Mouse (Mus musculus) neural tube, embryonic 11.5 days (tissue): Measurements from ENCODE around the gene Asic2. TPM values are rescaled to one million over a fixed set of nuclear protein-coding genes. Genes with fewer than 3 reads are reported as not detected.

Experiments
- ATAC-seq: fragments of 200-750 bp; cut with Nextera tagmentation; 2 replicates; pipeline ENCODE4 v1.8.0; 2017; ENCODE audit warnings: moderate number of reproducible peaks, mild to moderate bottlenecking, moderate TSS enrichment, moderate library complexity; ENCODE audit not compliant: insufficient read depth, low FRiP score, low TSS enrichment
- DNase-seq: peaks from one replicate; pipeline ENCODE4 v3.0.0-alpha.2; 2015; ENCODE audit warnings: low spot score
- H3K27ac ChIP-seq: fragments of 300-500 bp; sonication (generic); 2 replicates; pipeline ENCODE4 v1.5.1; 2014; ENCODE audit warnings: low read depth, mild to moderate bottlenecking, low read length
- H3K27me3 ChIP-seq: fragments of 300-500 bp; sonication (generic); 2 replicates; pipeline ENCODE4 v1.6.1; 2014; ENCODE audit warnings: mild to moderate bottlenecking, low read length, mixed read lengths; ENCODE audit not compliant: control insufficient read depth, insufficient read depth
- H3K36me3 ChIP-seq: fragments of 300-500 bp; sonication (generic); 2 replicates; pipeline ENCODE4 v1.6.1; 2014; ENCODE audit warnings: mild to moderate bottlenecking, low read length, moderate library complexity, mixed read lengths; ENCODE audit not compliant: control insufficient read depth, insufficient read depth
- H3K4me1 ChIP-seq: fragments of 300-500 bp; sonication (generic); 2 replicates; pipeline ENCODE4 v1.6.1; 2014; ENCODE audit warnings: low read length, mixed read lengths; ENCODE audit not compliant: control insufficient read depth, insufficient read depth
- H3K4me2 ChIP-seq: fragments of 300-500 bp; sonication (generic); 2 replicates; pipeline ENCODE4 v1.6.1; 2014; ENCODE audit warnings: low read depth, mild to moderate bottlenecking, moderate library complexity
- H3K4me3 ChIP-seq: fragments of 300-500 bp; sonication (generic); 2 replicates; pipeline ENCODE4 v1.5.1; 2014; ENCODE audit warnings: low read depth, low read length
- H3K9ac ChIP-seq: fragments of 300-500 bp; sonication (generic); 2 replicates; pipeline ENCODE4 v1.6.1; 2014; ENCODE audit warnings: mild to moderate bottlenecking, low read length
- H3K9me3 ChIP-seq: fragments of 300-500 bp; sonication (generic); 2 replicates; pipeline ENCODE4 v1.6.1; 2016; ENCODE audit warnings: low read length; ENCODE audit not compliant: control insufficient read depth
- WGBS: fragments of 180-500 bp; shearing (Covaris S2); extraction: QIAGEN DNeasy Blood & Tissue Kit; methylation state at CpG from one replicate; pipeline ENCODE4 v1.1.7; 2014; 5-methylcytosine and 5-hydroxymethylcytosine counted together
- polyA plus RNA-seq: library from polyadenylated mRNA; unstranded; fragments of >200 nt; fragmentation: Nextera tagmentation; extraction: Ambion mirVana; gene quantifications from 2 replicates; pipeline ENCODE4 v1.2.1, GENCODE M21; 2014

The Asic2 gene
- polyA plus RNA-seq, 1 experiment from 2014 or later, result 2.5 TPM

GRCm38 (mm10) chr11:82000581-82000980 is 32.3 kb upstream of the Asic2 start:
- ATAC-seq (no peak), DNase-seq (no peak)
- Histone ChIP-seq H3K4me2 (no peak overlapping the region), H3K9me3 (no peaks in the 10 kb centered on the region), H3K9ac (no peak overlapping the region), H3K36me3 (no peaks in the 10 kb centered on the region), H3K4me1 (no peaks in the 10 kb centered on the region), H3K27me3 (no peaks in the 10 kb centered on the region), H3K27ac (no peak overlapping the region), H3K4me3 (no peak overlapping the region)
- 57% methylated on average over 5 of the region's 5 CpGs for WGBS

DNA sequence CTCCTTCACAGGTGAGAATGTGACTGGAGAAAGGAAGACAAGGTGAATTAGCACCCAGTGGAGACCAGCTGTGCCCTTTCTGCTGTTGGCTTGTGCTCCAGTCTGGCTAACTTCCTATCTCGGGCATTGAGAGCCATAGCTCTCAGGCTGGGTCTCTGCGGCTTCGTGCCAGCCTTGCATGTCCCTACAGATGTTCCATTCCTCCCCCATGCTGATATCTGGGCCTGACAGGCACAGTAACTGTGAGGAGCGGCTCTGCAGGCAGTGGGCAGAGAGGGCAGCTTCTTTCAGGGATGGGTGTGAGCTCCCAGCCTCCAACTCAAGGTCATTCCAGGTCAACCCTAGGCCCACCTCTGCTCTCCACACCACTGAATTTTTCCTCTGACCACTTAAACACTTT is 31.2 kb upstream of the Asic2 start:
- H3K4me1 ChIP-seq, result no peaks in the 10 kb centered on the region
- no peaks in the 10 kb centered on the region for H3K27me3 ChIP-seq
- H3K4me2 ChIP-seq, result no peak overlapping the region
- H3K27ac ChIP-seq, result no peak overlapping the region
- DNase-seq (no peak), ATAC-seq (no peak)
- no peak overlapping the region for H3K4me3 ChIP-seq
- H3K9me3 ChIP-seq, result no peaks in the 10 kb centered on the region
- no peaks in the 10 kb centered on the region for H3K36me3 ChIP-seq
- WGBS, result 90% methylated on average over 4 of the region's 4 CpGs
- no peak overlapping the region for H3K9ac ChIP-seq

- Histone ChIP-seq H3K36me3 (no peaks in the 10 kb centered on the region), H3K4me3 (no peak overlapping the region), H3K4me1 (no peaks in the 10 kb centered on the region), H3K27ac (no peak overlapping the region), H3K4me2 (no peak overlapping the region), H3K27me3 (no peaks in the 10 kb centered on the region), H3K9me3 (no peaks in the 10 kb centered on the region), H3K9ac (no peak overlapping the region)
- WGBS, result 94% methylated on average over 3 of the region's 3 CpGs
- no peak for ATAC-seq
- no peak for DNase-seq
These were observed 30.4 kb upstream of the Asic2 start for GRCm38 (mm10) chr11:81998646-81999045.

- H3K27ac ChIP-seq, result no peak overlapping the region
- DNase-seq (no peak), ATAC-seq (no peak)
- H3K4me2 ChIP-seq, result no peak overlapping the region
- no peaks in the 10 kb centered on the region for H3K9me3 ChIP-seq
- no peaks in the 10 kb centered on the region for H3K27me3 ChIP-seq
- no peaks in the 10 kb centered on the region for H3K4me1 ChIP-seq
- H3K4me3 ChIP-seq, result no peak overlapping the region
- H3K36me3 ChIP-seq, result no peaks in the 10 kb centered on the region
- no peak overlapping the region for H3K9ac ChIP-seq
- 84% methylated on average over 5 of the region's 5 CpGs for WGBS
These were observed 28.8 kb upstream of the Asic2 start for GRCm38 (mm10) chr11:81997085-81997484.

GRCm38 (mm10) chr11:81996172-81996841 is 28.1 kb upstream of the Asic2 start:
- WGBS, result 64% methylated on average over 10 of the region's 10 CpGs
- H3K27me3 ChIP-seq, result no peaks in the 10 kb centered on the region
- no peak overlapping the region for H3K4me2 ChIP-seq
- H3K27ac ChIP-seq, result no peak overlapping the region
- no peak overlapping the region for H3K9ac ChIP-seq
- no peaks in the 10 kb centered on the region for H3K4me1 ChIP-seq
- no peaks in the 10 kb centered on the region for H3K36me3 ChIP-seq
- ATAC-seq (no peak), DNase-seq (peak; percentile 86)
- no peaks in the 10 kb centered on the region for H3K9me3 ChIP-seq
- no peak overlapping the region for H3K4me3 ChIP-seq

GRCm38 (mm10) chr11:81983146-81983545 is 14.9 kb upstream of the Asic2 start:
- H3K36me3 ChIP-seq, result no peaks in the 10 kb centered on the region
- ATAC-seq, result no peak
- no peaks in the 10 kb centered on the region for H3K4me1 ChIP-seq
- H3K27ac ChIP-seq, result no peak overlapping the region
- H3K4me3 ChIP-seq, result no peak overlapping the region
- no peaks in the 10 kb centered on the region for H3K27me3 ChIP-seq
- DNase-seq, result peak; percentile 49
- no peak overlapping the region for H3K9ac ChIP-seq
- 37% methylated on average over 5 of the region's 5 CpGs for WGBS
- no peaks in the 10 kb centered on the region for H3K9me3 ChIP-seq
- H3K4me2 ChIP-seq, result no peak overlapping the region

DNA sequence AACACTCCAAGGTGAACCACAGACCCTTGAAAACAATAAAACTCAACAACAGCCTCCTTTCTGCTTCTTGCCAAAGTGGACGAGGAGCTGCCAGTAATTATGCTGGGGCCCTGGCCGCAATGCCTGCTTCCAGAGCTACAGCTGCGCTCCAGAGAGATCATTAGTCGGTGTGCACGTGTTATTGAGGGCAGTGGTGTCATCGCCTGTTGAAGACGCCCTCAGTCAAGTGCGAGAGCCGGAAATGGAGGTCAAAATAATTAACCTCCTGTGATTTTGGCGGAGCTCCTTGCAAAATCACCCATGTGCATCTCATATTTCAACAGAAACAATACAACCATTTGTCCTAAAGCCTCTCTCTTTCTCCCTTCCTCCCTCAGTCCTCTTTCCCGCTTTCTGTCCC is 13.9 kb upstream of the Asic2 start:
- Histone ChIP-seq H3K27ac (no peak overlapping the region), H3K4me1 (no peaks in the 10 kb centered on the region), H3K4me3 (no peak overlapping the region), H3K4me2 (no peak overlapping the region), H3K9ac (no peak overlapping the region), H3K36me3 (no peaks in the 10 kb centered on the region), H3K27me3 (no peaks in the 10 kb centered on the region), H3K9me3 (no peaks in the 10 kb centered on the region)
- ATAC-seq (no peak), DNase-seq (peak; percentile 45)
- WGBS, result 33% methylated on average over 11 of the region's 11 CpGs

DNA sequence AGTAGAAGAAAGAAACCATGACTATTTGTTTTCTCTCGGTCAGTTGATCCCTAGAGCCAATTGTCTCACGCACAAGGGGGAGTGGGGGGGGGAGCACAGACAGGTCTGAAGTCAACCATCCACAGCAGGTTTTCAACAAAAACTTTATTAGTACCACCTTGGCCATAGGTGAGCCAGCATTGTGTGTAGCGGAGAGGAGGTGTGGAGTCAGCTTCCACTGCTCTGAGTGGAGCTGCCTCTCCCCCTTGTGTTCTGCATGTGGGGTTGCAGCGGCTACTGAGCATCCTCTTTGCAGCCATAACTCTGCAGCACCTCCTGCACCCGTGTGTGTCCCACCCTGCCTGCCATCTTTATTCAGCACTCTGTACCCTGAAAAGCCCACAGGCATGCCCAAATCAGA is 6.3 kb upstream of the Asic2 start:
- Histone ChIP-seq H3K4me3 (no peak overlapping the region), H3K4me2 (no peak overlapping the region), H3K27me3 (no peaks in the 10 kb centered on the region), H3K4me1 (no peaks in the 10 kb centered on the region), H3K9me3 (no peaks in the 10 kb centered on the region), H3K36me3 (no peaks in the 10 kb centered on the region), H3K27ac (no peak overlapping the region), H3K9ac (no peak overlapping the region)
- no peak for ATAC-seq
- WGBS, result 29% methylated on average over 5 of the region's 5 CpGs
- DNase-seq, result no peak

GRCm38 (mm10) chr11:81973699-81974098 is 5.4 kb upstream of the Asic2 start:
- Histone ChIP-seq H3K9me3 (no peaks in the 10 kb centered on the region), H3K36me3 (no peaks in the 10 kb centered on the region), H3K9ac (no peak overlapping the region), H3K27me3 (0 out of 2 replicates have a peak, but pooled peaks cover 4% of the 10 kb centered on the region), H3K4me2 (no peak overlapping the region), H3K4me1 (no peaks in the 10 kb centered on the region), H3K27ac (no peak overlapping the region), H3K4me3 (no peak overlapping the region)
- ATAC-seq (no peak), DNase-seq (no peak)
- WGBS, result 54% methylated on average over 5 of the region's 5 CpGs
